Mouse (Mus musculus): ENCODE results near the gene Fads1.

DNA sequence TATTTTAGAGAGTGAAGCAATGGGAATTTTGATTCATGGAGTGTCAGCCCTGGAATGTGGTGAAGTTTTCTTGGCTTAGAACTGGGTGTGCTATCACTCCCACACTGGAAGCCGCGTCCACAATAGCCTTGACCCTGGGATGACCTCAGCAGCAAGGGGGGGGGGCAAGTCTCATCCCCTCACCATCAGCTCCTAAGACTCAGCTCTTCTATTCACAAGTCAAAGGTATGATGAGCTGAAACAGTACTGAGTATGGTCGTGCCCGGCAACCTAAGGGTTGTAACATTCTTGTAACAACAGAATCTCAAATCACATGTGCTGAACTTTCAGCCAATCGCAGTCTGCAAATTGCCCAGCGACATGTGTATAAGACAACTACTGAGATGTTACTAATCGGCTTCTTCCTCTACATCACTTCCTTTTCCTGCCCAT, 5.7 kb upstream of the Fads1 start:
- TF ChIP-seq CTCF (IDR thresholded peaks at IDR 0.05; ENCODE audit: low read depth, low read length) = no peak
- TF ChIP-seq GATA1 (IDR thresholded peaks at IDR 0.05; ENCODE audit: borderline replicate concordance, low read length) = no peak
- TF ChIP-seq POLR2AphosphoS5 (IDR thresholded peaks at IDR 0.05; ENCODE audit: insufficient replicate concordance, low read depth, low read length) = no peak
- TF ChIP-seq TAL1 (conservative IDR thresholded peaks at IDR 0.05; ENCODE audit: low read depth, low read length) = no peak
- no peak for TF ChIP-seq GATA2 (IDR thresholded peaks at IDR 0.05; ENCODE audit: borderline replicate concordance, low read depth, low read length)
